Mouse (Mus musculus) embryonic stem cell, embryonic (primary cell): ENCODE data around the gene Tspan14.

ENCODE experiments used
- CTCF ChIA-PET, 4 experiments: fragments of 300-600 bp in 2 of 4; fragments of 350-600 bp in 2 of 4; sonication (Branson Sonifier 250); formaldehyde crosslinking; loops; one replicate each; lab custom pipeline; 2022; ENCODE audit warnings: inconsistent platforms in 2 of 4; lab: Charles Lee
- POLR2A ChIA-PET, 4 experiments: fragments of 300-600 bp in 2 of 4; fragments of 350-600 bp in 2 of 4; sonication (Branson Sonifier 250); formaldehyde crosslinking; loops; one replicate each; lab custom pipeline; 2022; ENCODE audit warnings: antibody characterized with exemption in 4 of 4, inconsistent platforms in 1 of 4; lab: Charles Lee

The Tspan14 gene

GRCm38 (mm10) chr14:40962365-40963290, 4.0 kb downstream of the Tspan14 start:
- POLR2A ChIA-PET, result interaction anchor here (0.6 to 11.9 kb wide), 25 partner anchors 8 to 247 kb away, joined by 3 to 182 read pairs (median 5); partner anchors contain the start of genes Sh2d4b (in 3 of the 4) and Fam213a (in 2 of the 4)

GRCm38 (mm10) chr14:40960237-40960636, 6.4 kb downstream of the Tspan14 start:
- ChIA-PET CTCF (no interaction called here), POLR2A (interaction anchor here in 3 of 4 experiments (0.7 to 10.9 kb wide), 10 partner anchors 6 to 70 kb away, joined by 3 to 182 read pairs (median 4); partner anchors contain the start of gene Tspan14 (in 2 of the 3))

More at GRCm38 (mm10) chr14:40962365-40963290, 4.0 kb downstream of the Tspan14 start:
- CTCF ChIA-PET, result interaction anchor here in 3 of 4 experiments (0.5 to 1.9 kb wide), 6 partner anchors 12 to 109 kb away, joined by 3 to 9 read pairs (median 4); no protein-coding TSS in a partner anchor

- POLR2A ChIA-PET, result interaction anchor here in 2 of 4 experiments (0.7 to 10.9 kb wide), 10 partner anchors 7 to 70 kb away, joined by 3 to 182 read pairs (median 4); partner anchors contain the start of gene Tspan14 (in 2 of the 2)
- CTCF ChIA-PET, result interaction anchor here in 1 of 4 experiments (0.5 kb wide), 1 partner anchor 16 kb away, joined by 5 read pairs; no protein-coding TSS in a partner anchor
These were observed 7.0 kb downstream of the Tspan14 start for GRCm38 (mm10) chr14:40959586-40959985.

GRCm38 (mm10) chr14:40958986-40959381, 7.6 kb downstream of the Tspan14 start:
- POLR2A ChIA-PET, result interaction anchor here in 3 of 4 experiments (0.9 to 10.9 kb wide), 19 partner anchors 7 to 94 kb away, joined by 3 to 182 read pairs (median 6); partner anchors contain the start of genes Tspan14 (in 3 of the 3) and Fam213a (in 1 of the 3)
- CTCF ChIA-PET, result interaction anchor here in 2 of 4 experiments (0.5 to 1.6 kb wide), 3 partner anchors 17 to 42 kb away, joined by 3 to 5 read pairs (median 5); no protein-coding TSS in a partner anchor

GRCm38 (mm10) chr14:40958083-40958985, 8.3 kb downstream of the Tspan14 start:
- POLR2A ChIA-PET, result interaction anchor here in 3 of 4 experiments (0.9 to 10.9 kb wide), 26 partner anchors 8 to 96 kb away, joined by 3 to 182 read pairs (median 6); partner anchors contain the start of genes Tspan14 (in 3 of the 3) and Fam213a (in 1 of the 3)

GRCm38 (mm10) chr14:40957607-40958006, 9.0 kb downstream of the Tspan14 start:
- ChIA-PET CTCF (interaction anchor here in 2 of 4 experiments (0.7 to 2.4 kb wide), 3 partner anchors 9 to 40 kb away, joined by 3 to 12 read pairs (median 5); partner anchors contain the start of gene Tspan14 (in 1 of the 2)), POLR2A (interaction anchor here in 3 of 4 experiments (0.9 to 10.9 kb wide), 18 partner anchors 9 to 95 kb away, joined by 3 to 182 read pairs (median 8); partner anchors contain the start of genes Tspan14 (in 3 of the 3) and Fam213a (in 1 of the 3))

More at GRCm38 (mm10) chr14:40958083-40958985, 8.3 kb downstream of the Tspan14 start:
- CTCF ChIA-PET, result interaction anchor here in 3 of 4 experiments (0.7 to 2.4 kb wide), 4 partner anchors 8 to 41 kb away, joined by 3 to 12 read pairs (median 4); partner anchors contain the start of gene Tspan14 (in 1 of the 3)

- ChIA-PET CTCF (interaction anchor here (0.5 to 2.4 kb wide), 10 partner anchors 9 to 987 kb away, joined by 3 to 13 read pairs (median 5); partner anchors contain the start of gene Tspan14 (in 1 of the 4)), POLR2A (interaction anchor here (0.5 to 10.9 kb wide), 66 partner anchors 8 to 190 kb away, joined by 3 to 182 read pairs (median 4); partner anchors contain the start of genes Tspan14 (in 4 of the 4), Sh2d4b (in 3 of the 4) and Fam213a (in 2 of the 4))
These were observed 10.1 kb downstream of the Tspan14 start for GRCm38 (mm10) chr14:40956252-40957146.

GRCm38 (mm10) chr14:40955596-40956251, 10.9 kb downstream of the Tspan14 start:
- POLR2A ChIA-PET, result interaction anchor here (0.5 to 10.9 kb wide), 64 partner anchors 7 to 189 kb away, joined by 3 to 182 read pairs (median 4); partner anchors contain the start of genes Tspan14 (in 4 of the 4), Sh2d4b (in 3 of the 4) and Fam213a (in 2 of the 4)
- CTCF ChIA-PET, result interaction anchor here (0.6 to 2.4 kb wide), 9 partner anchors 8 to 80 kb away, joined by 3 to 13 read pairs (median 5); partner anchors contain the start of gene Tspan14 (in 1 of the 4)

- CTCF ChIA-PET, result interaction anchor here in 2 of 4 experiments (0.6 to 1.7 kb wide), 5 partner anchors 7 to 38 kb away, joined by 4 to 13 read pairs (median 8); partner anchors contain the start of gene Tspan14 (in 1 of the 2)
- POLR2A ChIA-PET, result interaction anchor here (0.6 to 10.9 kb wide), 39 partner anchors 7 to 92 kb away, joined by 3 to 182 read pairs (median 6); partner anchors contain the start of genes Tspan14 (in 4 of the 4), Sh2d4b (in 3 of the 4) and Fam213a (in 1 of the 4)
These were observed 11.5 kb downstream of the Tspan14 start for GRCm38 (mm10) chr14:40955146-40955545.

- POLR2A ChIA-PET, result interaction anchor here (0.8 to 10.9 kb wide), 19 partner anchors 7 to 62 kb away, joined by 3 to 182 read pairs (median 4); partner anchors contain the start of genes Tspan14 (in 3 of the 4), Sh2d4b (in 2 of the 4) and Fam213a (in 1 of the 4)
- CTCF ChIA-PET, result interaction anchor here in 1 of 4 experiments (1.2 kb wide), 1 partner anchor 36 kb away, joined by 4 read pairs; no protein-coding TSS in a partner anchor
These were observed 13.2 kb downstream of the Tspan14 start for GRCm38 (mm10) chr14:40953381-40953780.

- CTCF ChIA-PET, result interaction anchor here in 1 of 4 experiments (1.2 kb wide), 1 partner anchor 35 kb away, joined by 4 read pairs; no protein-coding TSS in a partner anchor
- POLR2A ChIA-PET, result interaction anchor here in 3 of 4 experiments (0.8 to 10.9 kb wide), 15 partner anchors 6 to 61 kb away, joined by 3 to 182 read pairs (median 4); partner anchors contain the start of genes Tspan14 (in 3 of the 3), Sh2d4b (in 2 of the 3) and Fam213a (in 1 of the 3)
These were observed 13.9 kb downstream of the Tspan14 start for GRCm38 (mm10) chr14:40952715-40953114.

GRCm38 (mm10) chr14:40952301-40952700, 14.3 kb downstream of the Tspan14 start:
- POLR2A ChIA-PET, result interaction anchor here in 3 of 4 experiments (1.0 to 10.9 kb wide), 10 partner anchors 6 to 62 kb away, joined by 3 to 182 read pairs (median 8); partner anchors contain the start of genes Tspan14 (in 3 of the 3) and Fam213a (in 1 of the 3)
- CTCF ChIA-PET, result interaction anchor here in 2 of 4 experiments (0.6 to 1.2 kb wide), 2 partner anchors 35 kb away, joined by 3 to 4 read pairs; no protein-coding TSS in a partner anchor

GRCm38 (mm10) chr14:40949730-40950614, 16.6 kb downstream of the Tspan14 start:
- ChIA-PET POLR2A (interaction anchor here (0.7 to 10.9 kb wide), 19 partner anchors 6 to 59 kb away, joined by 3 to 182 read pairs (median 8); partner anchors contain the start of genes Tspan14 (in 3 of the 4) and Sh2d4b (in 1 of the 4)), CTCF (interaction anchor here in 2 of 4 experiments (0.5 to 4.6 kb wide), 4 partner anchors 16 to 35 kb away, joined by 4 to 18 read pairs (median 9); no protein-coding TSS in a partner anchor)
